In the genomic region with DNA sequence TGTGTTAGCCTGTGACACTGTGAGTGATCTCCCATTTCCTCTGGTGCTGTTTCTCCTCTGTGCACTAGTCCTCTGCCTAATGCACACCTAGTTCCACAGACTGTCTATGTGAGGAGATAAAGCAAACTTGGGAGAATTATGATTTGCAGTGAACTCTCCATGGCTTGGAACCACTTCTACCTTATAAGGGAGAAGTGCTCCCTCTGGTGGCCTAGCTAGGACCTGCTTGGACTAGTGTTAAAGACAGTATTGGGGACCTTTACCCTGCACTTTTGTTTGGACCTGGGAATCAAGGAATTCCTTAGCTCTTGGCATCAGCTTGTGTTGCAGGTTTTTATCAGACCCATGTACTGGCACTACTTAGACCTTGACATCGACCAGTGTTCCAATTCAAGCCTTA, we compare ENCODE assay signal across 9 mouse cellular contexts. TPM values are rescaled to one million over a fixed set of nuclear protein-coding genes. Genes with fewer than 3 reads are reported as not detected.
DNase-seq lines count a peak whose midpoint lies in the region; ATAC-seq and TF ChIP-seq lines count a peak whose summit lies in the region.
"Had no signal": no experiment of that assay in that cellular context is flagged by ENCODE, and none has a peak within 500 bp of the region (broad histone marks: within the 10 kb centered on the region; RNA-seq: fewer than 3 reads in every experiment).

No protein-coding gene starts in this region.

- ATAC-seq in hindbrain, embryonic 11.5 days (ENCODE audit: low FRiP score): no peak
- ATAC-seq in hindbrain, embryonic 13.5 days (ENCODE audit: low FRiP score): no peak; the same call in 1 of the 2 replicates
- peak; percentile 64; the same call in 1 of the 2 replicates for ATAC-seq in hindbrain, embryonic 16.5 days
- ATAC-seq in midbrain, embryonic 14.5 days (ENCODE audit: low FRiP score, low TSS enrichment): peak; percentile 24; the same call in 1 of the 2 replicates
- peak; percentile 54; the same call in 1 of the 2 replicates for ATAC-seq in stomach, postnatal 0 days (ENCODE audit: low FRiP score, low TSS enrichment)

- H3K4me3 ChIP-seq in hindbrain, embryonic 11.5 days (ENCODE audit: low read depth, low read length): no peak overlapping the region
- no peak overlapping the region for H3K4me3 ChIP-seq in hindbrain, embryonic 13.5 days
- H3K4me3 ChIP-seq in hindbrain, embryonic 16.5 days (ENCODE audit: low read length): no peak overlapping the region
- H3K4me3 ChIP-seq in midbrain, embryonic 14.5 days (replicated peaks; ENCODE audit: low read depth, low read length): no peak overlapping the region
- no peak overlapping the region for H3K4me3 ChIP-seq in stomach, postnatal 0 days (ENCODE audit: low read depth, low read length)
- H3K4me3 ChIP-seq: limb, embryonic 12.5 days had no signal

- no peaks in the 10 kb centered on the region for H3K36me3 ChIP-seq in hindbrain, embryonic 11.5 days (ENCODE audit: control insufficient read depth, insufficient read depth, low read length)
- no peaks in the 10 kb centered on the region for H3K36me3 ChIP-seq in hindbrain, embryonic 13.5 days
- H3K36me3 ChIP-seq in hindbrain, embryonic 16.5 days (ENCODE audit: control insufficient read depth, insufficient read depth, low read length): no peaks in the 10 kb centered on the region
- 0 out of 2 replicates have a peak, but pooled peaks cover 2% of the 10 kb centered on the region for H3K36me3 ChIP-seq in midbrain, embryonic 14.5 days (ENCODE audit: control insufficient read depth, insufficient read depth, low read length)
- H3K36me3 ChIP-seq in stomach, postnatal 0 days (ENCODE audit: control insufficient read depth, insufficient read depth, low read length): no peaks in the 10 kb centered on the region
- H3K36me3 ChIP-seq: limb, embryonic 12.5 days had no signal

- TF ChIP-seq CTCF in stomach, postnatal 0 days (IDR thresholded peaks at IDR 0.05; ENCODE audit: low read depth): peak; percentile 78

- no peaks in the 10 kb centered on the region for H3K9me3 ChIP-seq in hindbrain, embryonic 11.5 days (ENCODE audit: control insufficient read depth, low read length)
- no peaks in the 10 kb centered on the region for H3K9me3 ChIP-seq in hindbrain, embryonic 13.5 days
- no peaks in the 10 kb centered on the region for H3K9me3 ChIP-seq in hindbrain, embryonic 16.5 days (ENCODE audit: control insufficient read depth, low read length)
- H3K9me3 ChIP-seq in midbrain, embryonic 14.5 days (ENCODE audit: control insufficient read depth, low read length): no peaks in the 10 kb centered on the region
- no peaks in the 10 kb centered on the region for H3K9me3 ChIP-seq in stomach, postnatal 0 days (ENCODE audit: control insufficient read depth, low read length)
- H3K9me3 ChIP-seq: limb, embryonic 12.5 days had no signal

- no peaks in the 10 kb centered on the region for H3K4me1 ChIP-seq in hindbrain, embryonic 11.5 days (replicated peaks; ENCODE audit: control insufficient read depth, insufficient read depth, low read length)
- H3K4me1 ChIP-seq in hindbrain, embryonic 13.5 days (replicated peaks): no peaks in the 10 kb centered on the region
- no peaks in the 10 kb centered on the region for H3K4me1 ChIP-seq in hindbrain, embryonic 16.5 days (ENCODE audit: control insufficient read depth, insufficient read depth, low read depth, low read length)
- no peaks in the 10 kb centered on the region for H3K4me1 ChIP-seq in midbrain, embryonic 14.5 days (ENCODE audit: control insufficient read depth, insufficient read depth, low read length)
- no peaks in the 10 kb centered on the region for H3K4me1 ChIP-seq in stomach, postnatal 0 days (replicated peaks; ENCODE audit: control insufficient read depth, insufficient read depth)
- H3K4me1 ChIP-seq: limb, embryonic 12.5 days had no signal

- intact Hi-C loops in left cerebral cortex, postnatal 25 days (cut with DNase I): loop anchor here (2.0 to 10.0 kb wide), 5 partner anchors 42 to 425 kb away; a partner anchor contains a TSS

- H3K27ac ChIP-seq in hindbrain, embryonic 11.5 days (ENCODE audit: low read depth, low read length): no peak overlapping the region
- H3K27ac ChIP-seq in hindbrain, embryonic 13.5 days: no peak overlapping the region
- H3K27ac ChIP-seq in hindbrain, embryonic 16.5 days (ENCODE audit: low read depth, low read length): no peak overlapping the region
- H3K27ac ChIP-seq in midbrain, embryonic 14.5 days (replicated peaks; ENCODE audit: low read depth, low read length): no peak overlapping the region
- H3K27ac ChIP-seq in stomach, postnatal 0 days (replicated peaks): no peak overlapping the region
- H3K27ac ChIP-seq: limb, embryonic 12.5 days had no signal

- DNase-seq in hindbrain, embryonic 11.5 days (ENCODE audit: low spot score): peak; percentile 77
- DNase-seq in adrenal gland, adult 2 months: peak; percentile 46
- DNase-seq in embryo, embryonic 11.5 days (ENCODE audit: low read depth, low spot score): peak; percentile 29
- DNase-seq in left cerebral cortex, postnatal 25 days (ENCODE audit: low spot score in 2 of 2): peak; percentile 43 to 51
- DNase-seq in midbrain, embryonic 14.5 days: peak; percentile 88
- peak; percentile 52 for DNase-seq in stomach, postnatal 0 days (ENCODE audit: low spot score)

- H3K4me2 ChIP-seq in hindbrain, embryonic 11.5 days (replicated peaks; ENCODE audit: low read depth, low read length): no peak overlapping the region
- no peak overlapping the region for H3K4me2 ChIP-seq in hindbrain, embryonic 13.5 days
- no peak overlapping the region for H3K4me2 ChIP-seq in hindbrain, embryonic 16.5 days (ENCODE audit: low read length)
- no peak overlapping the region for H3K4me2 ChIP-seq in midbrain, embryonic 14.5 days (ENCODE audit: low read length)
- H3K4me2 ChIP-seq in stomach, postnatal 0 days (replicated peaks; ENCODE audit: low read depth): no peak overlapping the region
- H3K4me2 ChIP-seq: limb, embryonic 12.5 days had no signal

- no peak for TF ChIP-seq EP300 in stomach, postnatal 0 days (optimal IDR thresholded peaks at IDR 0.05)

- no peak overlapping the region for H3K9ac ChIP-seq in hindbrain, embryonic 11.5 days (ENCODE audit: low read depth, low read length)
- no peak overlapping the region for H3K9ac ChIP-seq in hindbrain, embryonic 13.5 days
- no peak overlapping the region for H3K9ac ChIP-seq in hindbrain, embryonic 16.5 days (ENCODE audit: low read depth, low read length)
- H3K9ac ChIP-seq in midbrain, embryonic 14.5 days (replicated peaks; ENCODE audit: low read length): no peak overlapping the region
- no peak overlapping the region for H3K9ac ChIP-seq in stomach, postnatal 0 days (ENCODE audit: low read length)
- H3K9ac ChIP-seq: limb, embryonic 12.5 days had no signal

- WGBS in hindbrain, embryonic 11.5 days: 28% methylated on average over 1 of the region's 1 CpGs
- 24% methylated on average over 1 of the region's 1 CpGs for WGBS in hindbrain, embryonic 13.5 days
- WGBS in hindbrain, embryonic 16.5 days: 23% methylated on average over 1 of the region's 1 CpGs
- 26% methylated on average over 1 of the region's 1 CpGs for WGBS in midbrain, embryonic 14.5 days
- 24% methylated on average over 1 of the region's 1 CpGs for WGBS in stomach, postnatal 0 days

- H3K27me3 ChIP-seq in hindbrain, embryonic 11.5 days (ENCODE audit: control insufficient read depth, insufficient read depth, low read length): no peaks in the 10 kb centered on the region
- H3K27me3 ChIP-seq in hindbrain, embryonic 13.5 days: no peaks in the 10 kb centered on the region
- H3K27me3 ChIP-seq in hindbrain, embryonic 16.5 days (replicated peaks; ENCODE audit: control insufficient read depth, insufficient read depth, low read length): no peaks in the 10 kb centered on the region
- H3K27me3 ChIP-seq in midbrain, embryonic 14.5 days (ENCODE audit: control insufficient read depth, insufficient read depth, low read length): no peaks in the 10 kb centered on the region
- no peaks in the 10 kb centered on the region for H3K27me3 ChIP-seq in stomach, postnatal 0 days (ENCODE audit: control insufficient read depth, insufficient read depth, low read length)
- H3K27me3 ChIP-seq: limb, embryonic 12.5 days had no signal

RNA-seq across cellular contexts. Expression of a gene that starts 18.8 kb away (rescaled TPM):
- polyA plus RNA-seq in hindbrain, embryonic 11.5 days (2014; fragmentation: Nextera tagmentation; extraction: Ambion mirVana): 12.9 and 13.6 TPM in 2 replicates
- polyA plus RNA-seq in hindbrain, embryonic 13.5 days (2015; fragmentation: Nextera tagmentation; extraction: Ambion mirVana): 15.9 and 18.6 TPM in 2 replicates
- total RNA-seq in adrenal gland, adult 2 months (2021): 1 to 10 TPM; 5.7 to 6.1 TPM
- 1.1 and 1.3 TPM in 2 replicates for polyA plus RNA-seq in adrenal gland, adult 2 months (2012; rRNA removed)
- 13.2 and 14.7 TPM in 2 replicates for polyA plus RNA-seq in hindbrain, embryonic 16.5 days (2015; fragmentation: Nextera tagmentation; extraction: Ambion mirVana)
- total RNA-seq in left cerebral cortex, postnatal 25 days (2021): 10 to 100 TPM; 23.0 to 32.1 TPM
- 16.2 and 16.5 TPM in 2 replicates for polyA plus RNA-seq in midbrain, embryonic 14.5 days (2014; fragmentation: Nextera tagmentation; extraction: Ambion mirVana)
- polyA plus RNA-seq in stomach, postnatal 0 days (2015; fragmentation: Nextera tagmentation; extraction: Ambion mirVana): 4.2 and 4.8 TPM in 2 replicates

RNA-seq across cellular contexts. Expression of a gene that starts 26.4 kb away (rescaled TPM):
- polyA plus RNA-seq in hindbrain, embryonic 11.5 days (2014; fragmentation: Nextera tagmentation; extraction: Ambion mirVana): 90.7 and 98.9 TPM in 2 replicates
- polyA plus RNA-seq in hindbrain, embryonic 13.5 days (2015; fragmentation: Nextera tagmentation; extraction: Ambion mirVana): 264 and 268 TPM in 2 replicates
- 10 to 100 TPM in 1 of 2 experiments, 1 to 10 TPM in 1; 8.9 to 16.9 TPM for total RNA-seq in adrenal gland, adult 2 months (2021)
- 1.7 and 2.8 TPM in 2 replicates for polyA plus RNA-seq in adrenal gland, adult 2 months (2012; rRNA removed)
- 480 and 547 TPM in 2 replicates for polyA plus RNA-seq in hindbrain, embryonic 16.5 days (2015; fragmentation: Nextera tagmentation; extraction: Ambion mirVana)
- 100 to 1,000 TPM; 240 to 266 TPM for total RNA-seq in left cerebral cortex, postnatal 25 days (2021)
- 304 and 316 TPM in 2 replicates for polyA plus RNA-seq in midbrain, embryonic 14.5 days (2014; fragmentation: Nextera tagmentation; extraction: Ambion mirVana)
- 7.4 and 8.8 TPM in 2 replicates for polyA plus RNA-seq in stomach, postnatal 0 days (2015; fragmentation: Nextera tagmentation; extraction: Ambion mirVana)

RNA-seq across cellular contexts. Expression of a gene that starts 30.1 kb away (rescaled TPM):
- polyA plus RNA-seq in hindbrain, embryonic 11.5 days (2014; fragmentation: Nextera tagmentation; extraction: Ambion mirVana): 12.0 and 12.1 TPM in 2 replicates
- polyA plus RNA-seq in hindbrain, embryonic 13.5 days (2015; fragmentation: Nextera tagmentation; extraction: Ambion mirVana): 7.5 and 7.6 TPM in 2 replicates
- 1 to 10 TPM; 4.6 to 6.5 TPM for total RNA-seq in adrenal gland, adult 2 months (2021)
- 0.55 and 0.58 TPM in 2 replicates for polyA plus RNA-seq in adrenal gland, adult 2 months (2012; rRNA removed)
- 6.9 and 8.2 TPM in 2 replicates for polyA plus RNA-seq in hindbrain, embryonic 16.5 days (2015; fragmentation: Nextera tagmentation; extraction: Ambion mirVana)
- total RNA-seq in left cerebral cortex, postnatal 25 days (2021): 1 to 10 TPM; 7.9 to 9.1 TPM
- 11.4 and 11.7 TPM in 2 replicates for polyA plus RNA-seq in midbrain, embryonic 14.5 days (2014; fragmentation: Nextera tagmentation; extraction: Ambion mirVana)
- 2.8 and 2.9 TPM in 2 replicates for polyA plus RNA-seq in stomach, postnatal 0 days (2015; fragmentation: Nextera tagmentation; extraction: Ambion mirVana)

RNA-seq across cellular contexts. Expression of a gene that starts 42.6 kb away (rescaled TPM):
- 28.7 and 31.1 TPM in 2 replicates for polyA plus RNA-seq in hindbrain, embryonic 11.5 days (2014; fragmentation: Nextera tagmentation; extraction: Ambion mirVana)
- 38.3 and 46.4 TPM in 2 replicates for polyA plus RNA-seq in hindbrain, embryonic 13.5 days (2015; fragmentation: Nextera tagmentation; extraction: Ambion mirVana)
- total RNA-seq in adrenal gland, adult 2 months (2021): 1 to 10 TPM in 1 of 2 experiments, under 1 TPM in 1; 0.89 to 7.3 TPM
- polyA plus RNA-seq in adrenal gland, adult 2 months (2012; rRNA removed): not detected in 2 replicates
- polyA plus RNA-seq in hindbrain, embryonic 16.5 days (2015; fragmentation: Nextera tagmentation; extraction: Ambion mirVana): 29.2 and 29.5 TPM in 2 replicates
- total RNA-seq in left cerebral cortex, postnatal 25 days (2021): 1 to 10 TPM; 3.0 to 7.7 TPM
- polyA plus RNA-seq in midbrain, embryonic 14.5 days (2014; fragmentation: Nextera tagmentation; extraction: Ambion mirVana): 29.4 and 33.4 TPM in 2 replicates
- polyA plus RNA-seq in stomach, postnatal 0 days (2015; fragmentation: Nextera tagmentation; extraction: Ambion mirVana): 17.7 and 21.5 TPM in 2 replicates

RNA-seq across cellular contexts. Expression of a gene that starts 42.6 kb away (rescaled TPM):
- 4.3 and 9.0 TPM in 2 replicates for polyA plus RNA-seq in hindbrain, embryonic 11.5 days (2014; fragmentation: Nextera tagmentation; extraction: Ambion mirVana)
- polyA plus RNA-seq in hindbrain, embryonic 13.5 days (2015; fragmentation: Nextera tagmentation; extraction: Ambion mirVana): 10.9 and 13.9 TPM in 2 replicates
- 1 to 10 TPM in 1 of 2 experiments, under 1 TPM in 1; 0.52 to 2.4 TPM for total RNA-seq in adrenal gland, adult 2 months (2021)
- 0.23 and 0.65 TPM in 2 replicates for polyA plus RNA-seq in adrenal gland, adult 2 months (2012; rRNA removed)
- polyA plus RNA-seq in hindbrain, embryonic 16.5 days (2015; fragmentation: Nextera tagmentation; extraction: Ambion mirVana): 7.4 and 7.7 TPM in 2 replicates
- 1 to 10 TPM; 3.1 to 3.8 TPM for total RNA-seq in left cerebral cortex, postnatal 25 days (2021)
- 9.1 and 10.4 TPM in 2 replicates for polyA plus RNA-seq in midbrain, embryonic 14.5 days (2014; fragmentation: Nextera tagmentation; extraction: Ambion mirVana)
- polyA plus RNA-seq in stomach, postnatal 0 days (2015; fragmentation: Nextera tagmentation; extraction: Ambion mirVana): 2.9 and 3.4 TPM in 2 replicates

Comparison
In these comparisons a context has a peak if more than half of its experiments do, and no peak if none do; other contexts are left out.
1. ATAC-seq: peak in hindbrain, embryonic 16.5 days (single experiment), midbrain, embryonic 14.5 days (single experiment) and stomach, postnatal 0 days (single experiment); none in hindbrain, embryonic 11.5 days (single experiment) and hindbrain, embryonic 13.5 days (single experiment).
2. DNase-seq: peak in every context shown above with its lines; median percentile 88 in midbrain, embryonic 14.5 days; 77 in hindbrain, embryonic 11.5 days; 52 in stomach, postnatal 0 days; 47 in left cerebral cortex, postnatal 25 days; 46 in adrenal gland, adult 2 months; 29 in embryo, embryonic 11.5 days.